Mouse (Mus musculus) gastrocnemius, postnatal 10 days (tissue): ENCODE data around the gene Fam193b. TPM values are rescaled to one million over a fixed set of nuclear protein-coding genes. Genes with fewer than 3 reads are reported as not detected.

ENCODE experiments used
- DNase-seq: peaks from one replicate; pipeline ENCODE4 v3.0.0; 2021; ENCODE audit warnings: mixed read lengths
- microRNA-seq, 2 experiments: library from miRNA; unstranded; fragments of <30 nt; microRNA quantifications; one replicate each; pipeline ENCODE4 v1.2.0; 2021
- total RNA-seq, 2 experiments: library from RNA; stranded (reverse); gene quantifications; 2 replicates each; pipeline ENCODE4 v1.2.3; 2021

The Fam193b gene
- total RNA-seq, 2 experiments from 2014 or later, result 19.9 to 26.5 TPM

GRCm38 (mm10) chr13:55495702-55496101 is 75.2 kb downstream of the Fam193b start:
- DNase-seq, result no peak

- peak; percentile 60 for DNase-seq
Observed at GRCm38 (mm10) chr13:55494883-55495621, 75.9 kb downstream of the Fam193b start.

GRCm38 (mm10) chr13:55494257-55494656 is 76.7 kb downstream of the Fam193b start:
- DNase-seq, result no peak

Small RNA genes within 50 kb of the gene (microRNA-seq; reads per million reads assigned to microRNA genes)
- 5.4 to 8.8 reads per million in 2 experiments for gene Mir6945

Other genes starting within 250 kb of the Fam193b start
- gene Rab24, start 249.2 kb downstream of the Fam193b start, total RNA-seq, result 10 to 100 TPM; 36.0 to 37.2 TPM
- 1 to 10 TPM; 6.2 to 7.8 TPM for gene Mxd3, start 241.3 kb downstream of the Fam193b start, total RNA-seq
- gene Lman2, start 208.3 kb downstream of the Fam193b start, total RNA-seq, result 10 to 100 TPM; 37.0 to 45.1 TPM
- under 1 TPM; 0.19 to 0.36 TPM for gene Rgs14, start 201.4 kb downstream of the Fam193b start, total RNA-seq
- under 1 TPM in 1 of 2 experiments, not detected in 1; 0.11 TPM for gene Slc34a1, start 172.9 kb downstream of the Fam193b start, total RNA-seq
- gene Pfn3, start 155.9 kb downstream of the Fam193b start, total RNA-seq, result not detected
- gene F12, start 144.3 kb downstream of the Fam193b start, total RNA-seq, result under 1 TPM in 1 of 2 experiments, not detected in 1; 0.34 TPM
- 10 to 100 TPM; 17.4 to 22.3 TPM for gene Grk6, start 126.0 kb downstream of the Fam193b start, total RNA-seq
- 1 to 10 TPM; 2.1 to 2.5 TPM for gene Prr7, start 106.9 kb downstream of the Fam193b start, total RNA-seq
- 10 to 100 TPM; 52.6 to 71.2 TPM for gene Dbn1, start 83.0 kb downstream of the Fam193b start, total RNA-seq
- gene Pdlim7, start 57.4 kb downstream of the Fam193b start, total RNA-seq, result 100 to 1,000 TPM; 458 to 513 TPM
- gene Dok3, start 41.8 kb downstream of the Fam193b start, total RNA-seq, result 1 to 10 TPM; 2.0 to 4.0 TPM
- gene Ddx41, start 34.5 kb downstream of the Fam193b start, total RNA-seq, result 10 to 100 TPM; 12.7 to 13.7 TPM
- gene Tmed9, start 2.6 kb upstream of the Fam193b start, total RNA-seq, result 100 to 1,000 TPM; 147 to 192 TPM
- 1 to 10 TPM; 8.3 to 9.2 TPM for gene B4galt7, start 28.8 kb upstream of the Fam193b start, total RNA-seq
- 10 to 100 TPM; 13.0 to 17.1 TPM for gene Caml, start 51.9 kb upstream of the Fam193b start, total RNA-seq
- 10 to 100 TPM; 27.8 to 30.1 TPM for gene Ddx46, start 63.9 kb upstream of the Fam193b start, total RNA-seq
- 10 to 100 TPM; 36.4 to 41.9 TPM for gene B230219D22Rik, start 122.0 kb upstream of the Fam193b start, total RNA-seq
- gene Txndc15, start 143.5 kb upstream of the Fam193b start, total RNA-seq, result 10 to 100 TPM; 30.9 to 32.6 TPM
- gene Pcbd2, start 156.2 kb upstream of the Fam193b start, total RNA-seq, result 10 to 100 TPM; 25.8 to 30.5 TPM
- gene Catsper3, start 213.4 kb upstream of the Fam193b start, total RNA-seq, result under 1 TPM in 1 of 2 experiments, not detected in 1; 0.31 TPM